Mouse (Mus musculus) megakaryocyte, embryonic 14.5 days (primary cell): ENCODE measurements around the gene Mss51. TPM values are rescaled to one million over a fixed set of nuclear protein-coding genes. Genes with fewer than 3 reads are reported as not detected.

Source experiments
- H3K27me3 ChIP-seq: replicated peaks from 2 replicates; pipeline ENCODE3; 2012; ENCODE audit warnings: inconsistent platforms
- H3K36me3 ChIP-seq: replicated peaks from 2 replicates; pipeline ENCODE3; 2012; ENCODE audit warnings: low read length, inconsistent platforms, mixed read lengths
- H3K4me1 ChIP-seq: 2 replicates; pipeline ENCODE4 v1.6.1; 2012; ENCODE audit warnings: inconsistent platforms
- H3K4me3 ChIP-seq: replicated peaks from 2 replicates; pipeline ENCODE3; 2012; ENCODE audit warnings: moderate library complexity, mild to moderate bottlenecking, inconsistent platforms
- H3K9me3 ChIP-seq: 2 replicates; pipeline ENCODE4 v1.6.1; 2012; ENCODE audit warnings: inconsistent platforms
- FLI1 ChIP-seq: IDR thresholded peaks from 2 replicates; pipeline ENCODE4 v1.6.1; 2012; ENCODE audit warnings: low read length, inconsistent platforms, mixed read lengths
- GATA1 ChIP-seq: IDR thresholded peaks from 3 replicates; pipeline ENCODE4 v1.6.1; 2012; ENCODE audit warnings: mixed read lengths, low read length, inconsistent platforms, borderline replicate concordance
- polyA plus RNA-seq: library from polyadenylated mRNA; stranded (reverse); fragments of >175 nt; gene quantifications from 2 replicates; pipeline ENCODE4 v1.2.3, GENCODE M21; 2012; ENCODE audit warnings: low replicate concordance; ENCODE audit not compliant: insufficient read depth

Gene Mss51
- polyA plus RNA-seq, 1 experiment, result not detected

- H3K4me3 ChIP-seq, result no peak overlapping the region
- H3K27me3 ChIP-seq, result no peaks in the 10 kb centered on the region
- H3K9me3 ChIP-seq, result no peaks in the 10 kb centered on the region
- TF ChIP-seq FLI1, result no peak
- H3K36me3 ChIP-seq, result peaks cover 48% of the 10 kb centered on the region
- peaks cover 11% of the 10 kb centered on the region for H3K4me1 ChIP-seq
Measured at GRCm38 (mm10) chr14:20486031-20486430, 10.7 kb downstream of the Mss51 start.

- Histone ChIP-seq H3K36me3 (peaks cover 38% of the 10 kb centered on the region), H3K27me3 (no peaks in the 10 kb centered on the region), H3K4me3 (no peak overlapping the region), H3K9me3 (no peaks in the 10 kb centered on the region), H3K4me1 (peaks cover 31% of the 10 kb centered on the region)
- TF ChIP-seq FLI1, result no peak
- TF ChIP-seq GATA1, result no peak
Measured at GRCm38 (mm10) chr14:20482051-20482751, 14.5 kb downstream of the Mss51 start.

GRCm38 (mm10) chr14:20481211-20481610 is 15.5 kb downstream of the Mss51 start:
- Histone ChIP-seq H3K4me3 (no peak overlapping the region), H3K4me1 (peaks cover 41% of the 10 kb centered on the region), H3K27me3 (no peaks in the 10 kb centered on the region), H3K9me3 (no peaks in the 10 kb centered on the region), H3K36me3 (peaks cover 39% of the 10 kb centered on the region)
- no peak for TF ChIP-seq FLI1
- TF ChIP-seq GATA1, result no peak

- peaks cover 51% of the 10 kb centered on the region for H3K4me1 ChIP-seq
- H3K27me3 ChIP-seq, result no peaks in the 10 kb centered on the region
- no peaks in the 10 kb centered on the region for H3K9me3 ChIP-seq
- peak overlapping the region; percentile 99 for H3K4me3 ChIP-seq
- TF ChIP-seq FLI1 (no peak), GATA1 (no peak)
- H3K36me3 ChIP-seq, result peaks cover 41% of the 10 kb centered on the region
Measured at GRCm38 (mm10) chr14:20480195-20480579, 16.5 kb downstream of the Mss51 start.

- H3K27me3 ChIP-seq, result no peaks in the 10 kb centered on the region
- H3K36me3 ChIP-seq, result peaks cover 37% of the 10 kb centered on the region
- peaks cover 51% of the 10 kb centered on the region for H3K4me1 ChIP-seq
- no peaks in the 10 kb centered on the region for H3K9me3 ChIP-seq
- no peak for TF ChIP-seq GATA1
- peak within 1 kb of the TSS; percentile 99 for H3K4me3 ChIP-seq
Measured at GRCm38 (mm10) chr14:20479291-20480194, 17.2 kb downstream of the Mss51 start, which contains the start of gene Anxa7. Gene Anxa7, minus strand, starts transcription at chr14:20480133.

GRCm38 (mm10) chr14:20478801-20479200 is 17.9 kb downstream of the Mss51 start:
- H3K4me1 ChIP-seq, result peaks cover 57% of the 10 kb centered on the region
- no peaks in the 10 kb centered on the region for H3K27me3 ChIP-seq
- H3K9me3 ChIP-seq, result no peaks in the 10 kb centered on the region
- H3K36me3 ChIP-seq, result peaks cover 37% of the 10 kb centered on the region
- H3K4me3 ChIP-seq, result peak overlapping the region; percentile 99
- TF ChIP-seq FLI1 (0 out of 2 replicates have a peak, but pooled peaks have one; percentile 32), GATA1 (no peak)

GRCm38 (mm10) chr14:20478385-20478784 is 18.3 kb downstream of the Mss51 start:
- H3K27me3 ChIP-seq, result no peaks in the 10 kb centered on the region
- H3K4me3 ChIP-seq, result peak overlapping the region; percentile 99
- TF ChIP-seq FLI1 (no peak), GATA1 (no peak)
- H3K9me3 ChIP-seq, result no peaks in the 10 kb centered on the region
- peaks cover 60% of the 10 kb centered on the region for H3K4me1 ChIP-seq
- peaks cover 37% of the 10 kb centered on the region for H3K36me3 ChIP-seq

- no peak for TF ChIP-seq FLI1
- no peak for TF ChIP-seq GATA1
- peaks cover 38% of the 10 kb centered on the region for H3K36me3 ChIP-seq
- H3K4me3 ChIP-seq, result peak overlapping the region; percentile 99
- H3K4me1 ChIP-seq, result peaks cover 60% of the 10 kb centered on the region
- H3K27me3 ChIP-seq, result no peaks in the 10 kb centered on the region
- no peaks in the 10 kb centered on the region for H3K9me3 ChIP-seq
Measured at GRCm38 (mm10) chr14:20477261-20478025, 19.3 kb downstream of the Mss51 start.

GRCm38 (mm10) chr14:20460216-20460615 is 36.5 kb downstream of the Mss51 start:
- no peaks in the 10 kb centered on the region for H3K27me3 ChIP-seq
- TF ChIP-seq GATA1 (no peak), FLI1 (no peak)
- no peak overlapping the region for H3K4me3 ChIP-seq
- peaks cover 5% of the 10 kb centered on the region for H3K4me1 ChIP-seq
- H3K36me3 ChIP-seq, result peaks cover 100% of the 10 kb centered on the region
- H3K9me3 ChIP-seq, result no peaks in the 10 kb centered on the region
